Mouse (Mus musculus): ENCODE measurements around the gene Runx2. TPM values are rescaled to one million over a fixed set of nuclear protein-coding genes. Genes with fewer than 3 reads are reported as not detected.
A peak's percentile ranks its signal among the peaks of the same experiment; 100 is the strongest.

Runx2 gene
- polyA plus RNA-seq, 1 experiment from 2014 or later, result 0.89 TPM

DNA sequence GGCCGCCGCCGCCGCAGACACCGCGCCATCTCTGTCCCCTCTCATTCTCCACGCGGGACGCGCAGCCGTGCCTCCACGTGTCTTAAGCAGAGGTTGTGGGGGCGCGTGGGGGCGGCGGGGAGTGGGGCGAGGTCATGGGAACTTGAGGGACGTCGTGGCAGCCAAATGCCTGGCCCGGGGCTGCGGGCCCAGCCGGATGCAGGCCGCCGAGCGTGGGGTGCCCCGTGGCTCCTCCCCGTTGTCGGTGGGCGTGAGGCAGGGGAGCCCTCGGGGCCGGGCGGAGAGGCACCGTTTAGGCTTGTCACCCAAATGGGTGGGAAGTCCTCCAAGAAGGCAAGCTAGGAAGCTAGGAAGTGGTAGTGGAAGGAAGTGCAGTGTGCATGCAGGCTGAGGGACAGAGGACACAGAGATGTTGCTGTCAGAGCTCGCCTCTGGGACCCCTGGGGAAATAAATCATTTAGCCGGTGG is 37.2 kb downstream of the Runx2 start:
- 0% methylated on average over 35 of the region's 35 CpGs for WGBS
- Histone ChIP-seq H3K36me3 (ENCODE audit: control insufficient read depth, insufficient read depth, low read length) (no peaks in the 10 kb centered on the region), H3K4me1 (ENCODE audit: control insufficient read depth, insufficient read depth, low read length) (peaks cover 12% of the 10 kb centered on the region; the same call in 1 of the 2 replicates), H3K27me3 (ENCODE audit: control insufficient read depth, insufficient read depth, low read length) (no peaks in the 10 kb centered on the region), H3K9ac (ENCODE audit: low read length) (peak overlapping the region; percentile 98), H3K4me2 (ENCODE audit: low read depth, low read length) (peak overlapping the region; percentile 59), H3K4me3 (replicated peaks; ENCODE audit: low read length) (peak overlapping the region; percentile 92), H3K27ac (ENCODE audit: low read length) (peak overlapping the region; percentile 94), H3K9me3 (replicated peaks; ENCODE audit: control insufficient read depth, low read length) (no peaks in the 10 kb centered on the region)
- peak; percentile 81 for ATAC-seq (ENCODE audit: insufficient read depth, low FRiP score)

DNA sequence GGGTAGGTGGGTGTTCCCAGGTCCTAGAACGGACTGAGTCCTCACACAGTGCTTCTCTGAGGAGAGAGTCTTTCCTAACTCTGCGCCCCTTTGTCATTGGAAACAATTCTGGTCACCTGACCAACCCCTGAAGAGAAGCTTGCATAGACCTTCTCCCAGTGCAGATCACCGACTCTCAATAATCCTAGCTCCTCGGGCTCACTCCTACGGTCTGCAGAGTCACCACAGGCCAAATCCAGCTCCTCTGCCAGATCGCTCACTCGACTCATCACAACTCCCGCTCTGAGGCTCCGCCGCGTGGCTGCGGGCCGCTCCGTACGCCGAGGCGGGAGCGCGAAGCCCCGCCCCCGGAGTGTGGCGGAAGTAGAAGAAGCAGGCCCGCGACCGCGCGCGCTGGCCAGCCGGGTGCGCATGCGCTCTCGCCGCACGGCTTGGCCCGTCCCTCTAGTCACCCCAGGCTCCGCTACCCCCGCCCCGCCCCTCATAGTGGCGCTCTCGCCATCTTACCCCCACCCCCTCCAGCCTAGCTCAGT is 37.8 kb downstream of the Runx2 start, which contains the start of gene Supt3:
Supt3 (plus strand) TSS at position 415 of the 533 bp plus-strand sequence.
- H3K4me2 ChIP-seq (ENCODE audit: low read depth, low read length), result peak within 1 kb of the TSS; percentile 59
- peak; percentile 98 for ATAC-seq (ENCODE audit: insufficient read depth, low FRiP score)
- H3K36me3 ChIP-seq (ENCODE audit: control insufficient read depth, insufficient read depth, low read length), result no peaks in the 10 kb centered on the region
- WGBS, result under 1% methylated on average over 40 of the region's 40 CpGs
- peaks cover 12% of the 10 kb centered on the region; the same call in 1 of the 2 replicates for H3K4me1 ChIP-seq (ENCODE audit: control insufficient read depth, insufficient read depth, low read length)
- H3K27me3 ChIP-seq (ENCODE audit: control insufficient read depth, insufficient read depth, low read length), result no peaks in the 10 kb centered on the region
- peak within 1 kb of the TSS; percentile 92 for H3K4me3 ChIP-seq (replicated peaks; ENCODE audit: low read length)
- H3K9me3 ChIP-seq (replicated peaks; ENCODE audit: control insufficient read depth, low read length), result no peaks in the 10 kb centered on the region
- H3K9ac ChIP-seq (ENCODE audit: low read length), result peak within 1 kb of the TSS; percentile 98
- peak within 1 kb of the TSS; percentile 94 for H3K27ac ChIP-seq (ENCODE audit: low read length)

DNA sequence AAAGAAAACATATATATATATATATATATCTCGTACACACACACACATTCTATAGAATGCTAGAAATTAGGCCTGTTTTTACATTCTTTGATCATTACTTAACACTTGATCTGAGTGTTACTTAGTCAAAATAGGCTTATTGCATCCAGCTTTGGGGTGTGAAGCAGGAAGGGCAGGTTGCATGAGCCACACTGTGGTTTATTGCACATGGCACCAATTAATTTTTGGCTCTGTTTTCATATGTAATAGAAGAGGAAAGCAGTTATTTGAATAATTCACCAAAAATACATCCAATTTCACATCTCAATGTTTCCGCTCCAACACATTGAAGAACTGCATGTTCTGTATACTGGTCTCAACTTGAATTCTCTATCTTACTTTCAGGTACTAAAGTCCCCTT is 42.0 kb downstream of the Runx2 start:
- no peak overlapping the region for H3K9ac ChIP-seq (ENCODE audit: low read length)
- H3K36me3 ChIP-seq (ENCODE audit: control insufficient read depth, insufficient read depth, low read length), result no peaks in the 10 kb centered on the region
- 91% methylated on average over 2 of the region's 2 CpGs for WGBS
- H3K27ac ChIP-seq (ENCODE audit: low read length), result no peak overlapping the region
- H3K27me3 ChIP-seq (ENCODE audit: control insufficient read depth, insufficient read depth, low read length), result no peaks in the 10 kb centered on the region
- ATAC-seq (ENCODE audit: insufficient read depth, low FRiP score), result no peak
- no peak overlapping the region for H3K4me2 ChIP-seq (ENCODE audit: low read depth, low read length)
- H3K9me3 ChIP-seq (replicated peaks; ENCODE audit: control insufficient read depth, low read length), result no peaks in the 10 kb centered on the region
- 0 out of 2 replicates have a peak, but pooled peaks cover 4% of the 10 kb centered on the region for H3K4me1 ChIP-seq (ENCODE audit: control insufficient read depth, insufficient read depth, low read length)
- no peak overlapping the region for H3K4me3 ChIP-seq (replicated peaks; ENCODE audit: low read length)

DNA sequence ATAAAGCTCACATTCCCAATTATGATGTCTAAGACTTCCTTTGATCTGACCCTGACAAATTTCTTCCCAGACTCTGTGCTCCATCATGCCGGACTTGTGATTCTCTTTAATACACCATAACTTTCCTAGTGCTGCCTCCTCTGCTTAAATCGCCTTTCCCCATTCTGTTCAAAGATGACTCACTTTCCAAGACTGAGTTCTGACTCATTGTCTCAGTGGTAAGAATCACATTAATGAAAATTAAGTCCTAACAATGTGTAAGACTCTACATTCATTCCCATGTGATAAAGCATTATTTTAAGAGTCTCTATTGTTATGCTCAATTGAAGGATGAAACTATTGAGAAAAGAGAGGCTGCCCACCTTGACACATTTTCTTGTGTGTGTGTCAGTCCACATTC is 43.7 kb downstream of the Runx2 start:
- Histone ChIP-seq H3K4me2 (ENCODE audit: low read depth, low read length) (no peak overlapping the region), H3K27ac (ENCODE audit: low read length) (no peak overlapping the region), H3K36me3 (ENCODE audit: control insufficient read depth, insufficient read depth, low read length) (no peaks in the 10 kb centered on the region), H3K4me3 (replicated peaks; ENCODE audit: low read length) (no peak overlapping the region), H3K9ac (ENCODE audit: low read length) (no peak overlapping the region), H3K9me3 (replicated peaks; ENCODE audit: control insufficient read depth, low read length) (no peaks in the 10 kb centered on the region), H3K4me1 (ENCODE audit: control insufficient read depth, insufficient read depth, low read length) (no peaks in the 10 kb centered on the region), H3K27me3 (ENCODE audit: control insufficient read depth, insufficient read depth, low read length) (no peaks in the 10 kb centered on the region)
- 87% methylated on average over 2 of the region's 2 CpGs for WGBS
- ATAC-seq (ENCODE audit: insufficient read depth, low FRiP score), result no peak

DNA sequence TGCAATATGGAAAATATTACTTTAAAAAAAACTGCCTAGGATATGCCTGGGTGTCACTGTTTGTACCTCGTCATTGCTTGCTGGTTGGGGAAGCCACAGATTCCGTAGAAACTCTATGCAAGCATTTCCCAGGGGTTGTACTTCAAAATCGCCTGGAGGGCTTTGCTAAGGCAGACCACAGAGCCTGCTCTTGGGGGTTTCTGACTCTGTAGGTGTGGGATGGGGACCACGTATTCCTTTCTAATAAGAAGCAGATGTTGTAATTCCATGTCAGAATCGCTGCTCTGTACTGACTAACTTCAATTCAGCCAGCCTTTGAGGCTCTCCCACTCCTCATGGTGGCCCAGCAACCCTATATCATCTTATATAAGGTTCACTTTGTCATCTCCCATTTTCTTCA is 46.1 kb downstream of the Runx2 start:
- H3K9me3 ChIP-seq (replicated peaks; ENCODE audit: control insufficient read depth, low read length), result no peaks in the 10 kb centered on the region
- no peaks in the 10 kb centered on the region for H3K4me1 ChIP-seq (ENCODE audit: control insufficient read depth, insufficient read depth, low read length)
- ATAC-seq (ENCODE audit: insufficient read depth, low FRiP score), result no peak
- H3K4me3 ChIP-seq (replicated peaks; ENCODE audit: low read length), result no peak overlapping the region
- H3K27me3 ChIP-seq (ENCODE audit: control insufficient read depth, insufficient read depth, low read length), result no peaks in the 10 kb centered on the region
- H3K36me3 ChIP-seq (ENCODE audit: control insufficient read depth, insufficient read depth, low read length), result no peaks in the 10 kb centered on the region
- H3K4me2 ChIP-seq (ENCODE audit: low read depth, low read length), result no peak overlapping the region
- H3K27ac ChIP-seq (ENCODE audit: low read length), result no peak overlapping the region
- 66% methylated on average over 5 of the region's 5 CpGs for WGBS
- no peak overlapping the region for H3K9ac ChIP-seq (ENCODE audit: low read length)

DNA sequence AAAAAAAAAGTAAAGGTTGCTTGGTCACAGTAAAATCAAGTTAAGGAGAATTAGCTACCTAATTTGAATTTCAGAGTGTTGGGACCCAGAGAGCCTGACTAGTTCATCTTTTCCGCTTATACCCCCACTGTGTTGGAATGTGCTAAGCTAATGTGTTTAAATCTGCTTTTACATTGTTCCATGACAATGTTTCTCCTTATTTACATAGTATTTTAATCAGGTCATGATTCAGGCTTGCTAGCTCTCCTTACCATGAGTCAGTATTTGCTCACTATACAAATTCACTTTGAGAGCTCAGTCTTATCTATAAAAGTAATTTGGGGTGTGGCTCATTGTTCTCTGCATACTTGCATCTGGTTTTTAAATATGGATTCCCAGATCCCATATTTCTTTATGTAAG is 47.2 kb downstream of the Runx2 start:
- H3K4me3 ChIP-seq (replicated peaks; ENCODE audit: low read length), result no peak overlapping the region

DNA sequence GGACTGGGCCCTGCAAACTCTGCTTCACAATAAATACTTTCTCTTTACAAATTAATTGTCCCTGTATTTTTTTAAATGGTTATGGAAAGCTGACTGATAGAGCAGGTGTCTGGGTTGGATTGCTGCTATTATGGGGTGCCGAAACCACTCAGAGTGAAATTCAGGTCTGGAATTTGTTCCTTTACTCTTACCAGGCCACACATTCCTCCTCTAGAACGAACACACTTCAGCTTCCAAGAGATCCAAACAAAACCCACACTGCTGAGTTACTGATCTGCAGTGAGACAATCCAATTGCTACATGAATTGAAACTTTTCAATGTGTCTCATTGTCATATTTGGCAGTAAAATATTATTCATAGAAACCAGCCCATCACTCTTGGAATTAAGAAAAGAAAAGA is 47.6 kb downstream of the Runx2 start:
- Histone ChIP-seq H3K36me3 (ENCODE audit: control insufficient read depth, insufficient read depth, low read length) (no peaks in the 10 kb centered on the region), H3K4me2 (ENCODE audit: low read depth, low read length) (no peak overlapping the region), H3K9ac (ENCODE audit: low read length) (no peak overlapping the region), H3K4me3 (replicated peaks; ENCODE audit: low read length) (no peak overlapping the region), H3K4me1 (ENCODE audit: control insufficient read depth, insufficient read depth, low read length) (no peaks in the 10 kb centered on the region), H3K27me3 (ENCODE audit: control insufficient read depth, insufficient read depth, low read length) (no peaks in the 10 kb centered on the region), H3K27ac (ENCODE audit: low read length) (no peak overlapping the region), H3K9me3 (replicated peaks; ENCODE audit: control insufficient read depth, low read length) (no peaks in the 10 kb centered on the region)
- ATAC-seq (ENCODE audit: insufficient read depth, low FRiP score), result no peak
- 56% methylated on average over 2 of the region's 2 CpGs for WGBS

More for the DNA sequence above, 47.2 kb downstream of the Runx2 start:
- whole genome bisulfite sequencing, result 72% methylated on average over 1 of the region's 1 CpGs
- peak; percentile 88 for ATAC-seq (ENCODE audit: insufficient read depth, low FRiP score)
- Histone ChIP-seq H3K36me3 (ENCODE audit: control insufficient read depth, insufficient read depth, low read length) (no peaks in the 10 kb centered on the region), H3K9ac (ENCODE audit: low read length) (no peak overlapping the region), H3K4me1 (ENCODE audit: control insufficient read depth, insufficient read depth, low read length) (no peaks in the 10 kb centered on the region), H3K9me3 (replicated peaks; ENCODE audit: control insufficient read depth, low read length) (no peaks in the 10 kb centered on the region), H3K27me3 (ENCODE audit: control insufficient read depth, insufficient read depth, low read length) (no peaks in the 10 kb centered on the region), H3K4me2 (ENCODE audit: low read depth, low read length) (no peak overlapping the region), H3K27ac (ENCODE audit: low read length) (no peak overlapping the region)

DNA sequence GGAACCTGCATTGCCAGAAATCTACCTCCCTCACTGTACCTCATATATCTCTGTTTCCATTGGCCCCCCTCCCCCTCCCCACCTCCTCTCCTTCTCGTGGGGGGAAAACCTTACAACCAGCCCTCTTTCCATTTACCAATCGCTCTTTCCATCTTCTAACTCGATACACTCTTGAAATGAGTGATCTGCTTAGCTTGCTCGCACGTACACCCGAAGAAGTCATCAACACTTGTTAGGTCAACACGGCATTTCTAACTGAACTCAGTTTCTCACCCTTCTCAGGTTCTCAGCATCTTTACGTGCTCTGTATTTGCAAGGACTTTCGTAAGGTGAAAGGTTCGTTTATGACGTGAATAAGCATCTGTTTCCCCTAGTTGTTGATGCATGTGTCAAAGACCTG is 48.3 kb downstream of the Runx2 start:
- WGBS, result 81% methylated on average over 11 of the region's 11 CpGs
- Histone ChIP-seq H3K9me3 (replicated peaks; ENCODE audit: control insufficient read depth, low read length) (no peaks in the 10 kb centered on the region), H3K27me3 (ENCODE audit: control insufficient read depth, insufficient read depth, low read length) (no peaks in the 10 kb centered on the region), H3K4me1 (ENCODE audit: control insufficient read depth, insufficient read depth, low read length) (no peaks in the 10 kb centered on the region), H3K36me3 (ENCODE audit: control insufficient read depth, insufficient read depth, low read length) (no peaks in the 10 kb centered on the region), H3K4me3 (replicated peaks; ENCODE audit: low read length) (no peak overlapping the region), H3K9ac (ENCODE audit: low read length) (no peak overlapping the region), H3K4me2 (ENCODE audit: low read depth, low read length) (no peak overlapping the region), H3K27ac (ENCODE audit: low read length) (no peak overlapping the region)
- ATAC-seq (ENCODE audit: insufficient read depth, low FRiP score), result no peak

DNA sequence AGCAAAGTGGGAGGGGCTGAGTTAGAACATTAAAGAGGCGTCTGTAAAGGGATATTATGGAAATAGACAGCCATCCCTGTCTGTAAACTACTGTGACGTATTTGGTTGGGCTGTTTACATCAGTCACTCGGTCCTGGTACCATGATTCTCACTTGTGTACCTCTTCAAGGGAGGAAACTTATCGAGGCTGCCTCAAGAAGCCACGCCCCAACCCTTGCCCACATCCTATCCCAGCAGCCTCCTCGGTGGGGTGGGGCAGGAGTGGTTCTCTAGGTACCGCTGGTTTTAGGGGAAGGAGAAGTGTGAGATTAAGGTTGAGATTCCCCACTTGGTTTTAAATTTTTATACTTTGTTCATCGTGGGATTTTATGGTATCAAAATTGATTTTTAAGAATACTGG is 69.2 kb downstream of the Runx2 start:
- H3K36me3 ChIP-seq (ENCODE audit: control insufficient read depth, insufficient read depth, low read length), result no peaks in the 10 kb centered on the region
- no peak overlapping the region for H3K4me3 ChIP-seq (replicated peaks; ENCODE audit: low read length)
- H3K4me2 ChIP-seq (ENCODE audit: low read depth, low read length), result no peak overlapping the region
- H3K27ac ChIP-seq (ENCODE audit: low read length), result no peak overlapping the region
- no peak overlapping the region for H3K9ac ChIP-seq (ENCODE audit: low read length)
- no peak for ATAC-seq (ENCODE audit: insufficient read depth, low FRiP score)
- H3K9me3 ChIP-seq (replicated peaks; ENCODE audit: control insufficient read depth, low read length), result no peaks in the 10 kb centered on the region
- WGBS, result 85% methylated on average over 8 of the region's 8 CpGs
- 0 out of 2 replicates have a peak, but pooled peaks cover 2% of the 10 kb centered on the region for H3K27me3 ChIP-seq (ENCODE audit: control insufficient read depth, insufficient read depth, low read length)
- no peaks in the 10 kb centered on the region for H3K4me1 ChIP-seq (ENCODE audit: control insufficient read depth, insufficient read depth, low read length)
